Mouse (Mus musculus) adipose tissue, adult 10 weeks (tissue): Measurements from ENCODE around the gene Inka2. TPM values are rescaled to one million over a fixed set of nuclear protein-coding genes. Genes with fewer than 3 reads are reported as not detected.

Experiments
- polyA plus RNA-seq: library from polyadenylated mRNA; stranded (reverse); fragments of 350-450 nt; fragmentation: Illumina TruSeq; extraction: RNeasy Lipid Tissue Mini Kit (QIAGEN cat#74804); gene quantifications from one replicate; pipeline ENCODE4 v1.2.3, GENCODE M21; 2014; ENCODE audit warnings: low read depth, low replicate concordance

Inka2 gene
- 7.0 TPM for polyA plus RNA-seq

GRCm38 (mm10) chr3:105704031-105705008 lies at the start of gene Inka2:
Gene Inka2, plus strand, starts transcription at chr3:105704599.

GRCm38 (mm10) chr3:105687324-105688060 lies 16.9 kb upstream of the Inka2 start, which contains the start of gene Ddx20:
Gene Ddx20, minus strand, starts transcription at chr3:105687574.

Other genes starting within 250 kb of the Inka2 start
- 14.3 TPM for gene Ddx20, start 17.0 kb upstream of the Inka2 start, polyA plus RNA-seq
- gene Rap1a, start 96.7 kb downstream of the Inka2 start, polyA plus RNA-seq = 85.0 TPM
- gene Adora3, start 166.3 kb downstream of the Inka2 start, polyA plus RNA-seq = 0.92 TPM
- gene Tmigd3, start 166.3 kb downstream of the Inka2 start, polyA plus RNA-seq = 3.3 TPM
- 1.2 TPM for gene I830077J02Rik, start 228.1 kb downstream of the Inka2 start, polyA plus RNA-seq